Mouse (Mus musculus) CH12.LX (cell line): ENCODE measurements at regions not wholly inside any gene's neighbourhood (a gene's known extent, or its start where the extent isn't known, plus 50 kb on each side); places are given as distances from the start of the nearest gene placed in this dataset.

Experiments
- CTCF ChIP-seq, 2 experiments: IDR thresholded peaks in 1 of 2; conservative IDR thresholded peaks in 1 of 2; 2 replicates each; pipeline ENCODE4 v1.5.1; 2011 to 2012; ENCODE audit warnings: low read depth in 2 of 2, low read length in 2 of 2, improper control_type of control experiment in 1 of 2, inconsistent platforms in 1 of 2, mild to moderate bottlenecking in 1 of 2, moderate library complexity in 1 of 2
- ELF1 ChIP-seq: IDR thresholded peaks from 2 replicates; pipeline ENCODE4 v1.6.1; 2014; ENCODE audit warnings: low read depth, mild to moderate bottlenecking, inconsistent platforms, low read length, improper control_type of control experiment
- ETS1 ChIP-seq: conservative IDR thresholded peaks from 2 replicates; pipeline ENCODE4 v1.6.1; 2012; ENCODE audit warnings: low read depth, mild to moderate bottlenecking, inconsistent platforms, low read length, improper control_type of control experiment, moderate library complexity
- JUND ChIP-seq: conservative IDR thresholded peaks from 2 replicates; pipeline ENCODE4 v1.6.1; 2011; ENCODE audit warnings: low read depth, low read length, improper control_type of control experiment
- MAFK ChIP-seq: IDR thresholded peaks from 2 replicates; pipeline ENCODE4 v1.6.1; 2011; ENCODE audit warnings: low read length, improper control_type of control experiment; ENCODE audit not compliant: insufficient replicate concordance
- MAX ChIP-seq: IDR thresholded peaks from 2 replicates; pipeline ENCODE4 v1.6.1; 2011; ENCODE audit warnings: low read length, improper control_type of control experiment
- MAZ ChIP-seq: IDR thresholded peaks from 2 replicates; pipeline ENCODE4 v1.6.1; 2012; ENCODE audit warnings: low read depth, mild to moderate bottlenecking, inconsistent platforms, low read length, improper control_type of control experiment, moderate library complexity
- POLR2A ChIP-seq: IDR thresholded peaks from 2 replicates; pipeline ENCODE4 v1.6.1; 2011; ENCODE audit warnings: low read depth, mild to moderate bottlenecking, improper control_type of control experiment, low read length
- SIN3A ChIP-seq: IDR thresholded peaks from 2 replicates; pipeline ENCODE4 v1.6.1; 2012; ENCODE audit warnings: low read length, improper control_type of control experiment, inconsistent platforms
- USF1 ChIP-seq: IDR thresholded peaks from 2 replicates; pipeline ENCODE4 v1.6.1; 2014; ENCODE audit warnings: low read depth, mild to moderate bottlenecking, inconsistent platforms, low read length, improper control_type of control experiment

DNA sequence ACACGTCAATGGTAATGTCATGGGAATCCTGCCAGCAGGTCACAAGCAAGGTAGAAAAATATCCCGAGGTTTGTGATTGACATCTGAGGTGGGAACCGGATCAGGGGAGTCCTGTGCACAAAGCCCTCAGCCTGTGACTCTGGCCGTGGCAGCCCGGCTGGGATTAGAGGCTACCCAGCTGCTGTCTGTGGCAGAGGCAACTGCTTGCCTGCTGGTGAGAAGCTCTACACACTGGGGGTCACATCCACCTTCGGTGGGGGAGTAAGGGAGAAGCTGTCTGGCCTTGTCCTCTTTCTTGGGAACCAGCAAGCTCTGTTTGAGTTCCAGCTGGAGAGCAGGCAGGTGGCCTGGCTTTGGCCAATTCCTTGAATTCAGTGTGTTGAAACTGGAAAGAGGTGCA lies 64.3 kb upstream of the Cxcl12 start:
- TF ChIP-seq MAFK, result no peak
- TF ChIP-seq CTCF (conservative IDR thresholded peaks at IDR 0.05 in 1 of 2, IDR thresholded peaks at IDR 0.05 in 1 of 2; ENCODE audit: low read depth in 2 of 2, low read length in 2 of 2), result no peak
- no peak for TF ChIP-seq USF1
- no peak for TF ChIP-seq ETS1
- TF ChIP-seq MAZ, result no peak
- TF ChIP-seq JUND, result no peak
- no peak for TF ChIP-seq ELF1
- no peak for TF ChIP-seq POLR2A
- TF ChIP-seq MAX, result no peak
- no peak for TF ChIP-seq SIN3A
